Mouse (Mus musculus) stomach, postnatal 0 days (tissue): ENCODE results near the gene Olfr577.

Source experiments
- CTCF ChIP-seq: IDR thresholded peaks from 2 replicates; pipeline ENCODE4 v1.5.1; 2016; ENCODE audit warnings: antibody characterized with exemption, low read depth, mild to moderate bottlenecking, moderate library complexity
- EP300 ChIP-seq: optimal IDR thresholded peaks from 2 replicates; pipeline ENCODE3; 2016; ENCODE audit warnings: antibody characterized with exemption

- no peak for TF ChIP-seq CTCF
- no peak for TF ChIP-seq EP300
Measured at GRCm38 (mm10) chr7:102942475-102942874, 33.3 kb downstream of the Olfr577 start, which contains the start of gene Olfr573-ps1.
